19 mouse cellular contexts compared by ENCODE assay signal in the genomic region with DNA sequence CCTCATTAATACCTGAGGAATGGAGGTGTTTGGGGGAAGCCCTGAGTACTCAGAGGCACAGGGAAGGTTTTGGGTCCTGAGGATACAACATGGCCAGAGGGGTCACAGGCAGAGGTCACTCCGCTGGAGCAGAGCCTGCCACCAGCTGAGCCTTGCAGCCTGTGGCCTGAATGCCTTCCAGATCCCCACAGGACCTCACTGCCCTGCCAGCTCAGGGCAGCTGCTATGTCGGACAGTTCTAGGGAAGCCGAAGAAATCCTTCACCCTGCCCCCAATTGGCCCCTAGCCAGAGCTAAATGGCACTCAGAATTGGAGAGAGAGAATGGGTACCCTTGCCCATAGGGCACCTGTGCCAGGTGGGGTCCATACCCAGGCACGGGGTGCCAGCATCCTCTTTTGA. TPM values are rescaled to one million over a fixed set of nuclear protein-coding genes. Genes with fewer than 3 reads are reported as not detected.
DNase-seq lines count a peak whose midpoint lies in the region; ATAC-seq lines count a peak whose summit lies in the region.
"Had no signal": no experiment of that assay in that cellular context is flagged by ENCODE, and none has a peak within 500 bp of the region (broad histone marks: within the 10 kb centered on the region; RNA-seq: fewer than 3 reads in every experiment).

No protein-coding gene starts in this region.

- H3K27me3 ChIP-seq in kidney, embryonic 15.5 days = no peaks in the 10 kb centered on the region
- H3K27me3 ChIP-seq: midbrain, embryonic 15.5 days had no signal

- no peak for ATAC-seq in kidney, embryonic 15.5 days (replicated peaks; ENCODE audit: low FRiP score)
- ATAC-seq: forebrain, embryonic 14.5 days; liver, embryonic 12.5 days; midbrain, embryonic 15.5 days had no signal

- peak; percentile 15 for DNase-seq in gastrocnemius, adult 18-20 months (ENCODE audit: low spot score)
- no peak for DNase-seq in gastrocnemius, postnatal 36 days
- peak; percentile 94 for DNase-seq in left cerebral cortex, postnatal 4 days
- no peak for DNase-seq in left cerebral cortex, postnatal 36 days (ENCODE audit: low spot score in 2 of 2)
- DNase-seq in cerebellum, adult 9-10 months = peak; percentile 82
- no peak for DNase-seq in kidney, postnatal 36 days
- DNase-seq: kidney, adult 18-20 months; kidney, postnatal 25 days; layer of hippocampus, adult 9-11 months; lung, adult 2 months; lung, postnatal 36 days had no signal

- H3K36me3 ChIP-seq in kidney, embryonic 15.5 days = no peaks in the 10 kb centered on the region
- H3K36me3 ChIP-seq: embryonic facial prominence, embryonic 13.5 days; hindbrain, embryonic 10.5 days; limb, embryonic 12.5 days; liver, embryonic 12.5 days; midbrain, embryonic 15.5 days had no signal

- 82% methylated on average over 4 of the region's 4 CpGs for WGBS in kidney, embryonic 15.5 days

- no peak overlapping the region for H3K9ac ChIP-seq in kidney, embryonic 15.5 days
- H3K9ac ChIP-seq: embryonic facial prominence, embryonic 13.5 days; limb, embryonic 12.5 days; liver, embryonic 12.5 days; midbrain, embryonic 15.5 days had no signal

- H3K4me1 ChIP-seq in kidney, embryonic 15.5 days = peaks cover 7% of the 10 kb centered on the region
- H3K4me1 ChIP-seq: liver, embryonic 12.5 days had no signal

- H3K27ac ChIP-seq in kidney, embryonic 15.5 days = no peak overlapping the region
- H3K27ac ChIP-seq: embryonic facial prominence, embryonic 13.5 days; hindbrain, embryonic 10.5 days; limb, embryonic 12.5 days; liver, embryonic 12.5 days; midbrain, embryonic 15.5 days; stomach, postnatal 0 days had no signal

- no peaks in the 10 kb centered on the region for H3K9me3 ChIP-seq in kidney, embryonic 15.5 days (replicated peaks)
- H3K9me3 ChIP-seq: embryonic facial prominence, embryonic 13.5 days; hindbrain, embryonic 10.5 days; limb, embryonic 12.5 days; liver, embryonic 12.5 days; midbrain, embryonic 15.5 days had no signal

- H3K4me3 ChIP-seq in kidney, embryonic 15.5 days (replicated peaks) = no peak overlapping the region
- H3K4me3 ChIP-seq: embryonic facial prominence, embryonic 13.5 days; hindbrain, embryonic 10.5 days; limb, embryonic 12.5 days; liver, embryonic 12.5 days; midbrain, embryonic 15.5 days had no signal

- no peak overlapping the region for H3K4me2 ChIP-seq in kidney, embryonic 15.5 days
- H3K4me2 ChIP-seq: embryonic facial prominence, embryonic 13.5 days; limb, embryonic 12.5 days; liver, embryonic 12.5 days; midbrain, embryonic 15.5 days had no signal

- intact Hi-C loops in gastrocnemius, postnatal 36 days (cut with DNase I) = no loop called here
- intact Hi-C loops in left cerebral cortex, postnatal 4 days (cut with DNase I) = no loop called here
- intact Hi-C loops in left cerebral cortex, postnatal 36 days (cut with DNase I) = loop anchor here (5.0 kb wide), 1 partner anchor 174 kb away; no protein-coding TSS in a partner anchor

RNA-seq across cellular contexts. Expression of gene Rapgef1, which starts 58.1 kb away (rescaled TPM):
- total RNA-seq in gastrocnemius, adult 18-20 months (2021) = 100 to 1,000 TPM; 137 to 155 TPM
- total RNA-seq in gastrocnemius, postnatal 36 days (2021) = 100 to 1,000 TPM; 102 to 117 TPM
- 100 to 1,000 TPM; 149 to 155 TPM for total RNA-seq in left cerebral cortex, postnatal 4 days (2021)
- total RNA-seq in left cerebral cortex, postnatal 36 days (2021) = 100 to 1,000 TPM; 104 to 107 TPM
- polyA plus RNA-seq in kidney, embryonic 15.5 days (2015; fragmentation: Nextera tagmentation; extraction: Ambion mirVana) = 12.4 and 13.8 TPM in 2 replicates

Comparison
In these comparisons a context has a peak if more than half of its experiments do, and no peak if none do; other contexts are left out.
1. DNase-seq: peak in gastrocnemius, adult 18-20 months (single experiment), left cerebral cortex, postnatal 4 days (single experiment) and cerebellum, adult 9-10 months (single experiment); none in gastrocnemius, postnatal 36 days (0 of 2), left cerebral cortex, postnatal 36 days (0 of 2) and kidney, postnatal 36 days (0 of 2).